Mouse (Mus musculus) heart, postnatal 36 days (tissue): ENCODE results near the gene Fam120a. TPM values are rescaled to one million over a fixed set of nuclear protein-coding genes. Genes with fewer than 3 reads are reported as not detected.

Source experiments
- total RNA-seq, 2 experiments: library from RNA; stranded (reverse); gene quantifications; 2 replicates each; pipeline ENCODE4 v1.2.3; 2021

The Fam120a gene
- total RNA-seq, 2 experiments from 2014 or later = 104 to 116 TPM

Other genes with a start within 250 kb of the Fam120a start
- gene Phf2, start 96.9 kb downstream of the Fam120a start, total RNA-seq = 10 to 100 TPM; 27.5 to 28.8 TPM
- gene Wnk2, start 180.0 kb upstream of the Fam120a start, total RNA-seq = 10 to 100 TPM; 75.0 to 77.2 TPM
- 100 to 1,000 TPM; 110 to 136 TPM for gene Ninj1, start 219.5 kb upstream of the Fam120a start, total RNA-seq
- 100 to 1,000 TPM; 152 to 164 TPM for gene Card19, start 248.0 kb upstream of the Fam120a start, total RNA-seq